17 mouse cellular contexts compared by ENCODE assay signal in the genomic region with DNA sequence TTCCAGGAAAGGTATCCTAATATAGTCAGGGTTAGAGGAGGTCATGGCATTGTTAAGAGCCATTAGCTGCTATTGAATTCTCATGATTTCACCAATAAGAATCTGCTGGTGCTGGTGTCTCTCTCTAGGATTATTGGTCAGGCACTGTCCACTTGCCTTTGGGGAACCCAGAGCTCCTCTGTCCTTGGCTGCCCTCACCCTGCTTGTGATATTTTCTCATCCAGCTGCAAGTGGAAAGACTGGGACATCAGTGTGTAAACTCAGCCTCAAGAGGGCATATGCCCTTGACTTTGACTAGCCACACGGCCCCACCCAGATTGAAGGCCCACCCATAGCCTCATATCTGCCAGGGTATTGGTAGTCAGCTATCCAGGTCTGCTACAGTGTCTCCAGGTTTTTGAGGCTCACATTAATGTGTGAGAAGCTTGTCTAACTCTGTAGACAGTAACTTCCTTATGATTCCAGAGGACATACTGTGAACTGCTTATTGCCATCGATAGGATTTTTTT. TPM values are rescaled to one million over a fixed set of nuclear protein-coding genes. Genes with fewer than 3 reads are reported as not detected.
DNase-seq lines count a peak whose midpoint lies in the region; ATAC-seq lines count a peak whose summit lies in the region.
"Had no signal": no experiment of that assay in that cellular context is flagged by ENCODE, and none has a peak within 500 bp of the region (broad histone marks: within the 10 kb centered on the region; RNA-seq: fewer than 3 reads in every experiment).

No protein-coding gene starts in this region.

- peaks cover 20% of the 10 kb centered on the region for H3K36me3 ChIP-seq in midbrain, embryonic 14.5 days (ENCODE audit: control insufficient read depth, insufficient read depth, low read length)
- H3K36me3 ChIP-seq: embryonic facial prominence, embryonic 12.5 days; intestine, embryonic 15.5 days had no signal

- no peak overlapping the region for H3K27ac ChIP-seq in midbrain, embryonic 14.5 days (replicated peaks; ENCODE audit: low read depth, low read length)
- H3K27ac ChIP-seq: embryonic facial prominence, embryonic 12.5 days; forebrain, embryonic 13.5 days; heart, embryonic 13.5 days; hindbrain, embryonic 14.5 days; intestine, embryonic 15.5 days had no signal

- H3K27me3 ChIP-seq in midbrain, embryonic 14.5 days (ENCODE audit: control insufficient read depth, insufficient read depth, low read length) = no peaks in the 10 kb centered on the region
- H3K27me3 ChIP-seq: CH12.LX; embryonic facial prominence, embryonic 12.5 days; forebrain, embryonic 13.5 days; heart, embryonic 13.5 days; intestine, embryonic 15.5 days had no signal

- no peak overlapping the region for H3K9ac ChIP-seq in midbrain, embryonic 14.5 days (replicated peaks; ENCODE audit: low read length)
- H3K9ac ChIP-seq: embryonic facial prominence, embryonic 12.5 days; forebrain, embryonic 13.5 days; forebrain, postnatal 0 days; heart, embryonic 13.5 days; hindbrain, embryonic 14.5 days; intestine, embryonic 15.5 days had no signal

- no peaks in the 10 kb centered on the region for H3K9me3 ChIP-seq in midbrain, embryonic 14.5 days (ENCODE audit: control insufficient read depth, low read length)
- H3K9me3 ChIP-seq: embryonic facial prominence, embryonic 12.5 days; forebrain, embryonic 13.5 days; heart, embryonic 13.5 days; intestine, embryonic 15.5 days had no signal

- peak; percentile 45 to 49 for DNase-seq in heart, adult 18-20 months
- DNase-seq in heart, postnatal 36 days = no peak
- DNase-seq in ES-CJ7 (ENCODE audit: low read depth, low spot score) (peak; percentile 26), ZHBTc4 (ENCODE audit: low read depth, low spot score) (peak; percentile 26)
- DNase-seq in midbrain, embryonic 14.5 days = no peak
- DNase-seq: cerebellum, adult 11-12 months; cerebellum, adult 9-10 months; cerebellum, postnatal 25 days; forebrain, postnatal 0 days; gastrocnemius, postnatal 36 days had no signal

- intact Hi-C loops in heart, postnatal 36 days (cut with DNase I) = no loop called here

- H3K4me1 ChIP-seq in midbrain, embryonic 14.5 days (ENCODE audit: control insufficient read depth, insufficient read depth, low read length) = no peaks in the 10 kb centered on the region
- H3K4me1 ChIP-seq: embryonic facial prominence, embryonic 12.5 days; forebrain, embryonic 13.5 days; intestine, embryonic 15.5 days had no signal

- ATAC-seq in megakaryocyte-erythroid progenitor cell, adult 5-6 weeks (replicated peaks; ENCODE audit: low FRiP score, low TSS enrichment, poor library complexity, severe bottlenecking) = peak; percentile 72
- ATAC-seq in midbrain, embryonic 14.5 days (ENCODE audit: low FRiP score, low TSS enrichment) = no peak
- ATAC-seq: forebrain, embryonic 13.5 days; forebrain, postnatal 0 days; intestine, embryonic 15.5 days had no signal

- H3K4me3 ChIP-seq in midbrain, embryonic 14.5 days (replicated peaks; ENCODE audit: low read depth, low read length) = no peak overlapping the region
- H3K4me3 ChIP-seq: embryonic facial prominence, embryonic 12.5 days; forebrain, embryonic 13.5 days; heart, embryonic 13.5 days; intestine, embryonic 15.5 days had no signal

- no peak overlapping the region for H3K4me2 ChIP-seq in midbrain, embryonic 14.5 days (ENCODE audit: low read length)
- H3K4me2 ChIP-seq: embryonic facial prominence, embryonic 12.5 days; forebrain, embryonic 13.5 days; heart, embryonic 13.5 days; hindbrain, embryonic 14.5 days; intestine, embryonic 15.5 days had no signal

- 93% methylated on average over 2 of the region's 2 CpGs for WGBS in midbrain, embryonic 14.5 days

RNA-seq across cellular contexts. Expression of gene Tcp11l2, which starts 15.3 kb away (rescaled TPM):
- 100 to 1,000 TPM; 105 to 143 TPM for total RNA-seq in heart, adult 18-20 months (2021)
- 100 to 1,000 TPM; 131 to 192 TPM for total RNA-seq in heart, postnatal 36 days (2021)
- 7.1 and 10.1 TPM in 2 replicates for total RNA-seq in megakaryocyte-erythroid progenitor cell, adult 5-6 weeks (2014; fragmentation: Nextera tagmentation)
- total RNA-seq in megakaryocyte-erythroid progenitor cell, adult 5-6 weeks (2017) = 10.4 and 13.7 TPM in 2 replicates
- polyA plus RNA-seq in midbrain, embryonic 14.5 days (2014; fragmentation: Nextera tagmentation; extraction: Ambion mirVana) = 17.3 and 22.1 TPM in 2 replicates

RNA-seq across cellular contexts. Expression of gene Polr3b, which starts 30.4 kb away (rescaled TPM):
- 10 to 100 TPM; 11.5 to 12.6 TPM for total RNA-seq in heart, adult 18-20 months (2021)
- 10 to 100 TPM; 13.1 to 13.9 TPM for total RNA-seq in heart, postnatal 36 days (2021)
- total RNA-seq in megakaryocyte-erythroid progenitor cell, adult 5-6 weeks (2014; fragmentation: Nextera tagmentation) = 34.2 and 36.6 TPM in 2 replicates
- 63.5 and 82.4 TPM in 2 replicates for total RNA-seq in megakaryocyte-erythroid progenitor cell, adult 5-6 weeks (2017)
- 14.7 and 17.7 TPM in 2 replicates for polyA plus RNA-seq in midbrain, embryonic 14.5 days (2014; fragmentation: Nextera tagmentation; extraction: Ambion mirVana)

RNA-seq across cellular contexts. Expression of gene Ckap4, which starts 57.8 kb away (rescaled TPM):
- 10 to 100 TPM; 26.0 to 30.6 TPM for total RNA-seq in heart, adult 18-20 months (2021)
- 10 to 100 TPM; 28.4 to 32.0 TPM for total RNA-seq in heart, postnatal 36 days (2021)
- total RNA-seq in megakaryocyte-erythroid progenitor cell, adult 5-6 weeks (2014; fragmentation: Nextera tagmentation) = 0.44 and 6.0 TPM in 2 replicates
- total RNA-seq in megakaryocyte-erythroid progenitor cell, adult 5-6 weeks (2017) = 1.4 and 3.0 TPM in 2 replicates
- 57.2 and 71.5 TPM in 2 replicates for polyA plus RNA-seq in midbrain, embryonic 14.5 days (2014; fragmentation: Nextera tagmentation; extraction: Ambion mirVana)

Comparison
In these comparisons a context has a peak if more than half of its experiments do, and no peak if none do; other contexts are left out.
1. DNase-seq: peak in heart, adult 18-20 months (2 of 2), ES-CJ7 (single experiment) and ZHBTc4 (single experiment); none in heart, postnatal 36 days (0 of 2) and midbrain, embryonic 14.5 days (single experiment).
2. RNA of gene Tcp11l2, which starts 15.3 kb away (total RNA-seq): 131 to 192 TPM in heart, postnatal 36 days and 105 to 143 TPM in heart, adult 18-20 months; 7.1 to 13.7 TPM in megakaryocyte-erythroid progenitor cell, adult 5-6 weeks; every median in the first group is over 4 times any median in the second.